Mouse (Mus musculus) lung, postnatal 25 days (tissue): ENCODE data around the gene Igfbp3.

Source experiments
- DNase-seq: peaks from one replicate; pipeline ENCODE4 v3.0.0; 2022; ENCODE audit warnings: low spot score

Igfbp3 gene

GRCm38 (mm10) chr11:7161502-7162174 lies 52.1 kb downstream of the Igfbp3 start:
- DNase-seq, result no peak

GRCm38 (mm10) chr11:7160637-7161101 lies 53.1 kb downstream of the Igfbp3 start:
- DNase-seq, result no peak

- DNase-seq, result no peak
These were observed 53.6 kb downstream of the Igfbp3 start for GRCm38 (mm10) chr11:7160146-7160545.

- no peak for DNase-seq
These were observed 55.5 kb downstream of the Igfbp3 start for GRCm38 (mm10) chr11:7158196-7158595.

- no peak for DNase-seq
These were observed 57.3 kb downstream of the Igfbp3 start for GRCm38 (mm10) chr11:7156427-7156826.
